Mouse (Mus musculus) CH12.LX (cell line): ENCODE measurements around the gene Inhbb. TPM values are rescaled to one million over a fixed set of nuclear protein-coding genes. Genes with fewer than 3 reads are reported as not detected.
A peak's percentile ranks its signal among the peaks of the same experiment; 100 is the strongest.

Source experiments
- DNase-seq: peaks from one replicate; pipeline ENCODE4 v3.0.0-alpha.2; 2013; ENCODE audit errors: extremely low read depth
- H3K27ac ChIP-seq: 2 replicates; pipeline ENCODE4 v1.5.1; 2012; ENCODE audit warnings: low read depth, mild to moderate bottlenecking, control low read depth, moderate library complexity; ENCODE audit not compliant: insufficient read depth
- H3K27me3 ChIP-seq: replicated peaks from 2 replicates; pipeline ENCODE3; 2012; ENCODE audit warnings: inconsistent platforms
- H3K36me3 ChIP-seq, 2 experiments: replicated peaks in 1 of 2; 2 replicates each; pipeline versions ENCODE3 to v1.6.1; 2012; ENCODE audit warnings: inconsistent platforms in 1 of 2, low read length in 1 of 2, mild to moderate bottlenecking in 1 of 2, mixed read lengths in 1 of 2, moderate library complexity in 1 of 2; ENCODE audit not compliant: control insufficient read depth in 1 of 2, insufficient read depth in 1 of 2
- H3K4me1 ChIP-seq, 2 experiments: 2 replicates each; pipeline ENCODE4 v1.6.1; 2012; ENCODE audit warnings: inconsistent platforms in 1 of 2, moderate library complexity in 1 of 2; ENCODE audit not compliant: insufficient read depth in 2 of 2, control insufficient read depth in 1 of 2
- H3K4me2 ChIP-seq: 2 replicates; pipeline ENCODE4 v1.6.1; 2012; ENCODE audit warnings: low read depth, mild to moderate bottlenecking, control low read depth; ENCODE audit not compliant: poor library complexity, insufficient read depth, severe bottlenecking
- H3K4me3 ChIP-seq, 3 experiments: fragments of 150-350 bp in 1 of 3; sonication (generic) in 1 of 3; replicated peaks in 1 of 3; 2 replicates each; pipeline versions ENCODE3 to v1.5.1; 2011 to 2012; ENCODE audit warnings: low read depth in 2 of 3, low read length in 2 of 3, mild to moderate bottlenecking in 2 of 3, moderate library complexity in 2 of 3, control low read depth in 1 of 3, improper control_type of control experiment in 1 of 3, inconsistent platforms in 1 of 3, mixed read lengths in 1 of 3; ENCODE audit not compliant: poor library complexity in 1 of 3
- H3K79me2 ChIP-seq: replicated peaks from 2 replicates; pipeline ENCODE4 v1.6.1; 2012; ENCODE audit warnings: mild to moderate bottlenecking, moderate library complexity; ENCODE audit not compliant: control insufficient read depth, poor library complexity, insufficient read depth, severe bottlenecking; ENCODE audit errors: extremely low read depth
- H3K9ac ChIP-seq: 2 replicates; pipeline ENCODE4 v1.6.1; 2012; ENCODE audit warnings: low read depth, mild to moderate bottlenecking, control low read depth, moderate library complexity; ENCODE audit not compliant: insufficient read depth
- H3K9me3 ChIP-seq: replicated peaks from 2 replicates; pipeline ENCODE3; 2012; ENCODE audit warnings: low read length, inconsistent platforms, mixed read lengths
- BHLHE40 ChIP-seq: IDR thresholded peaks from 2 replicates; pipeline ENCODE4 v1.6.1; 2011; ENCODE audit warnings: mild to moderate bottlenecking, low read depth, low read length, improper control_type of control experiment
- CTCF ChIP-seq, 2 experiments: IDR thresholded peaks in 1 of 2; conservative IDR thresholded peaks in 1 of 2; 2 replicates each; pipeline ENCODE4 v1.5.1; 2011 to 2012; ENCODE audit warnings: low read depth in 2 of 2, low read length in 2 of 2, improper control_type of control experiment in 1 of 2, inconsistent platforms in 1 of 2, mild to moderate bottlenecking in 1 of 2, moderate library complexity in 1 of 2
- ETS1 ChIP-seq: conservative IDR thresholded peaks from 2 replicates; pipeline ENCODE4 v1.6.1; 2012; ENCODE audit warnings: low read depth, mild to moderate bottlenecking, inconsistent platforms, low read length, improper control_type of control experiment, moderate library complexity
- IRF4 ChIP-seq: IDR thresholded peaks from 2 replicates; pipeline ENCODE4 v1.6.1; 2014; ENCODE audit warnings: low read depth, mild to moderate bottlenecking, inconsistent platforms, low read length, improper control_type of control experiment
- MAX ChIP-seq: IDR thresholded peaks from 2 replicates; pipeline ENCODE4 v1.6.1; 2011; ENCODE audit warnings: low read length, improper control_type of control experiment
- PAX5 ChIP-seq: IDR thresholded peaks from 2 replicates; pipeline ENCODE4 v1.6.1; 2012; ENCODE audit warnings: low read length, inconsistent platforms, mixed read lengths
- POLR2A ChIP-seq: IDR thresholded peaks from 2 replicates; pipeline ENCODE4 v1.6.1; 2011; ENCODE audit warnings: low read depth, mild to moderate bottlenecking, improper control_type of control experiment, low read length
- RAD21 ChIP-seq: IDR thresholded peaks from 2 replicates; pipeline ENCODE4 v1.6.1; 2011; ENCODE audit warnings: low read depth, mild to moderate bottlenecking, low read length, improper control_type of control experiment, moderate library complexity
- SMC3 ChIP-seq: IDR thresholded peaks from 2 replicates; pipeline ENCODE4 v1.6.1; 2011; ENCODE audit warnings: low read depth, low read length, improper control_type of control experiment
- ZNF384 ChIP-seq: IDR thresholded peaks from 2 replicates; pipeline ENCODE4 v1.6.1; 2012; ENCODE audit warnings: low read depth, low read length, improper control_type of control experiment, inconsistent platforms
- dilution Hi-C: fragments of 300-500 bp; cut with MboI; formaldehyde crosslinking; loops from 2 replicates; pipeline ENCODE4 v1.14.3; 2020; ENCODE audit warnings: low sequenced_read_pairs; ENCODE audit not compliant: extremely low pct_unique_long_range_greater_than_20kb, extremely low pct_ligation_motif_present
- in situ Hi-C: fragments of 300-500 bp; cut with MboI; formaldehyde crosslinking; loops from 3 replicates; pipeline ENCODE4 v1.14.3; 2019; ENCODE audit warnings: low sequenced_read_pairs, low pct_ligation_motif_present, low pct_unique_long_range_greater_than_20kb, mixed read lengths
- polyA plus RNA-seq: library from polyadenylated mRNA; unstranded; fragments of >175 nt; gene quantifications from 2 replicates; pipeline ENCODE4 v1.2.1, GENCODE M21; 2012; ENCODE audit warnings: low read depth; ENCODE audit not compliant: insufficient read length
- total RNA-seq, 2 experiments: library from RNA; depleted of rRNA; stranded (reverse); fragments of 300-350 nt in 1 of 2; fragments of >200 nt in 1 of 2; gene quantifications; 2 replicates each; pipeline ENCODE4 v1.2.3; 2012 to 2014

Inhbb gene
- total and polyA plus RNA-seq, 3 experiments, result not detected

- Histone ChIP-seq H3K27me3 (no peaks in the 10 kb centered on the region), H3K79me2 (no peaks in the 10 kb centered on the region), H3K4me2 (no peak overlapping the region)
- no peak for DNase-seq
- TF ChIP-seq CTCF (conservative IDR thresholded peaks at IDR 0.05 in 1 of 2, IDR thresholded peaks at IDR 0.05 in 1 of 2; ENCODE audit: low read depth in 2 of 2, low read length in 2 of 2) (peak in 1 of 2 experiments; percentile 31; a peak in 1 of 4 replicates), RAD21 (peak; percentile 41), SMC3 (peak; percentile 7; the same call in 1 of the 2 replicates), BHLHE40 (no peak), MAX (no peak)
- TF ChIP-seq, all 38 proteins: peak for 3
- Histone ChIP-seq H3K4me3 (no peak overlapping the region), H3K4me1 (peaks cover 0 to 2% of the 10 kb centered on the region in 2 experiments; a peak in 2 of 4 replicates), H3K9me3 (peaks cover 3% of the 10 kb centered on the region), H3K36me3 (no peaks in the 10 kb centered on the region), H3K9ac (no peak overlapping the region), H3K27ac (no peak overlapping the region)
- dilution Hi-C loops (no loop called here), in situ Hi-C loops (no loop called here)
These were observed 21.7 kb upstream of the Inhbb start for GRCm38 (mm10) chr1:119443591-119444350.

GRCm38 (mm10) chr1:119442901-119443300 is 20.9 kb upstream of the Inhbb start:
- Histone ChIP-seq H3K79me2 (no peaks in the 10 kb centered on the region), H3K4me1 (peaks cover 0 to 9% of the 10 kb centered on the region in 2 experiments; a peak in 2 of 4 replicates), H3K27me3 (no peaks in the 10 kb centered on the region), H3K9ac (no peak overlapping the region), H3K4me2 (no peak overlapping the region), H3K36me3 (no peaks in the 10 kb centered on the region), H3K9me3 (peaks cover 3% of the 10 kb centered on the region), H3K27ac (no peak overlapping the region), H3K4me3 (no peak overlapping the region)
- in situ Hi-C loops, result no loop called here
- no peak for DNase-seq
- no peak for TF ChIP-seq POLR2A
- dilution Hi-C loops, result no loop called here

GRCm38 (mm10) chr1:119438105-119438637 is 16.1 kb upstream of the Inhbb start:
- Histone ChIP-seq H3K27me3 (no peaks in the 10 kb centered on the region), H3K27ac (peak overlapping the region; percentile 20), H3K4me2 (no peak overlapping the region; the same call in 1 of the 2 replicates), H3K4me3 (peak overlapping the region in 1 of 3 experiments; percentile 2), H3K36me3 (no peaks in the 10 kb centered on the region), H3K9ac (no peak overlapping the region), H3K79me2 (no peaks in the 10 kb centered on the region)
- DNase-seq, result no peak
- dilution Hi-C loops, result no loop called here
- TF ChIP-seq ETS1, result peak; percentile 92
- peak; percentile 74 for TF ChIP-seq BHLHE40
- no peak for TF ChIP-seq ZNF384
- no peak for TF ChIP-seq PAX5
- peak; percentile 63 for TF ChIP-seq IRF4
- TF ChIP-seq, all 38 proteins: peak for 3
- in situ Hi-C loops, result no loop called here
- Histone ChIP-seq H3K9me3 (peaks cover 14% of the 10 kb centered on the region), H3K4me1 (peaks cover 0 to 15% of the 10 kb centered on the region in 2 experiments; a peak in 3 of 4 replicates)
